Comparison of ENCODE assay signal across 8 mouse cellular contexts in genomic region chr7:46846486-46847244, GRCm38 (mm10). TPM values are rescaled to one million over a fixed set of nuclear protein-coding genes. Genes with fewer than 3 reads are reported as not detected.
DNase-seq lines count a peak whose midpoint lies in the region; ATAC-seq and TF ChIP-seq lines count a peak whose summit lies in the region.

No protein-coding gene starts in this region.

- peaks cover 44% of the 10 kb centered on the region for H3K36me3 ChIP-seq in embryonic facial prominence, embryonic 14.5 days (ENCODE audit: control insufficient read depth, insufficient read depth, low read length)
- H3K36me3 ChIP-seq in liver, adult 2 months (ENCODE audit: control insufficient read depth, insufficient read depth, low read length), result peaks cover 36% of the 10 kb centered on the region

- TF ChIP-seq POLR2A in liver, adult 2 months (IDR thresholded peaks at IDR 0.05; ENCODE audit: extremely low read depth, insufficient read depth, low read length), result 0 out of 2 replicates have a peak, but pooled peaks have one; percentile 11

- peak overlapping the region; percentile 97 for H3K9ac ChIP-seq in embryonic facial prominence, embryonic 14.5 days (ENCODE audit: low read depth, low read length)
- H3K9ac ChIP-seq in liver, adult 2 months (ENCODE audit: low read depth, low read length), result peak overlapping the region; percentile 95

- H3K4me2 ChIP-seq in embryonic facial prominence, embryonic 14.5 days (ENCODE audit: low read depth, low read length), result peak overlapping the region; percentile 86

- H3K9me3 ChIP-seq in embryonic facial prominence, embryonic 14.5 days (ENCODE audit: control insufficient read depth, low read length), result no peaks in the 10 kb centered on the region

- peaks cover 7% of the 10 kb centered on the region for H3K4me1 ChIP-seq in embryonic facial prominence, embryonic 14.5 days (ENCODE audit: control insufficient read depth, insufficient read depth, low read length)
- H3K4me1 ChIP-seq in liver, adult 2 months (ENCODE audit: control insufficient read depth, insufficient read depth, low read length), result peaks cover 27% of the 10 kb centered on the region

- WGBS in embryonic facial prominence, embryonic 14.5 days, result under 1% methylated on average over 28 of the region's 28 CpGs
- WGBS in liver, adult 2 months, result under 1% methylated on average over 28 of the region's 28 CpGs

- peak; percentile 87 for DNase-seq in CD4-positive helper T cell, adult 2 months (ENCODE audit: low read depth, low spot score)
- peak; percentile 9 to 37 for DNase-seq in adrenal gland, postnatal 4 days (ENCODE audit: low spot score in 2 of 2)
- peak; percentile 89 for DNase-seq in embryonic facial prominence, embryonic 14.5 days (ENCODE audit: low spot score)
- peak; percentile 69 to 73 for DNase-seq in heart, adult 9 months (ENCODE audit: low spot score in 2 of 2)
- peak; percentile 69 to 75 for DNase-seq in kidney, adult 8-10 months
- peak; percentile 70 for DNase-seq in liver, adult 2 months (ENCODE audit: extremely low read depth, low read depth, low spot score)
- peak; percentile 60 to 79 for DNase-seq in spleen, postnatal 4 days (ENCODE audit: low spot score in 2 of 2)

- H3K79me2 ChIP-seq in liver, adult 2 months (ENCODE audit: control insufficient read depth, insufficient read depth, low read length), result peaks cover 11% of the 10 kb centered on the region; the same call in 1 of the 2 replicates

- no peaks in the 10 kb centered on the region for H3K27me3 ChIP-seq in embryonic facial prominence, embryonic 14.5 days (replicated peaks; ENCODE audit: control insufficient read depth, insufficient read depth, low read length)
- H3K27me3 ChIP-seq in liver, adult 2 months (ENCODE audit: control insufficient read depth, insufficient read depth, low read length), result no peaks in the 10 kb centered on the region

- peak; percentile 34 for TF ChIP-seq CTCF in liver, adult 2 months (IDR thresholded peaks at IDR 0.05; ENCODE audit: low read depth, low read length)

- H3K27ac ChIP-seq in embryonic facial prominence, embryonic 14.5 days (replicated peaks; ENCODE audit: low read depth, low read length), result peak overlapping the region; percentile 98
- H3K27ac ChIP-seq in liver, adult 2 months (replicated peaks; ENCODE audit: insufficient read depth, low read depth, low read length), result peak overlapping the region; percentile 95

- ATAC-seq in embryonic facial prominence, embryonic 14.5 days (ENCODE audit: low read depth), result peak; percentile 42
- peak; percentile 29; the same call in 1 of the 2 replicates for ATAC-seq in monocyte, adult 5-6 weeks (replicated peaks; ENCODE audit: insufficient number of reproducible peaks, low FRiP score, low TSS enrichment, poor library complexity, severe bottlenecking)

- H3K4me3 ChIP-seq in embryonic facial prominence, embryonic 14.5 days (ENCODE audit: low read depth, low read length), result peak overlapping the region; percentile 87
- peak overlapping the region; percentile 89 for H3K4me3 ChIP-seq in liver, adult 2 months (ENCODE audit: insufficient read depth, low read depth, low read length)

RNA-seq across cellular contexts. Expression of gene Ldha, which starts 5.4 kb away (rescaled TPM):
- total RNA-seq in adrenal gland, postnatal 4 days (2021), result 100 to 1,000 TPM; 280 to 348 TPM
- polyA plus RNA-seq in embryonic facial prominence, embryonic 14.5 days (2014; fragmentation: Nextera tagmentation; extraction: Ambion mirVana), result 1,559 and 1,681 TPM in 2 replicates
- total RNA-seq in liver, adult 2 months (2014; rRNA removed), result 442 and 520 TPM in 2 replicates
- 594 and 718 TPM in 2 replicates for polyA plus RNA-seq in liver, adult 2 months (2012; rRNA removed)
- total RNA-seq in monocyte, adult 5-6 weeks (2017), result 260 to 317 TPM (median 292 TPM) in 3 replicates

RNA-seq across cellular contexts. Expression of gene Ldhc, which starts 14.3 kb away (rescaled TPM):
- not detected for total RNA-seq in adrenal gland, postnatal 4 days (2021)
- polyA plus RNA-seq in embryonic facial prominence, embryonic 14.5 days (2014; fragmentation: Nextera tagmentation; extraction: Ambion mirVana), result 0.26 TPM in 1 of 2 replicates, not detected in the other
- not detected in 2 replicates for total RNA-seq in liver, adult 2 months (2014; rRNA removed)
- not detected in 2 replicates for polyA plus RNA-seq in liver, adult 2 months (2012; rRNA removed)
- 0.39 to 13.0 TPM (median 3.9 TPM) in 3 replicates for total RNA-seq in monocyte, adult 5-6 weeks (2017)

RNA-seq across cellular contexts. Expression of gene Gtf2h1, which starts 50.8 kb away (rescaled TPM):
- total RNA-seq in adrenal gland, postnatal 4 days (2021), result 10 to 100 TPM; 39.5 to 47.1 TPM
- 51.2 and 56.7 TPM in 2 replicates for polyA plus RNA-seq in embryonic facial prominence, embryonic 14.5 days (2014; fragmentation: Nextera tagmentation; extraction: Ambion mirVana)
- total RNA-seq in liver, adult 2 months (2014; rRNA removed), result 30.9 and 33.2 TPM in 2 replicates
- 6.3 and 6.7 TPM in 2 replicates for polyA plus RNA-seq in liver, adult 2 months (2012; rRNA removed)
- 66.3 to 96.5 TPM (median 95.7 TPM) in 3 replicates for total RNA-seq in monocyte, adult 5-6 weeks (2017)

RNA-seq across cellular contexts. Expression of gene Hps5, which starts 50.8 kb away (rescaled TPM):
- total RNA-seq in adrenal gland, postnatal 4 days (2021), result 10 to 100 TPM; 25.0 to 31.2 TPM
- polyA plus RNA-seq in embryonic facial prominence, embryonic 14.5 days (2014; fragmentation: Nextera tagmentation; extraction: Ambion mirVana), result 16.2 and 17.3 TPM in 2 replicates
- 11.3 and 11.8 TPM in 2 replicates for total RNA-seq in liver, adult 2 months (2014; rRNA removed)
- 7.3 and 9.0 TPM in 2 replicates for polyA plus RNA-seq in liver, adult 2 months (2012; rRNA removed)
- 70.1 to 71.8 TPM (median 71.7 TPM) in 3 replicates for total RNA-seq in monocyte, adult 5-6 weeks (2017)

Comparison
In these comparisons a context has a peak if more than half of its experiments do, and no peak if none do; other contexts are left out.
1. Peak in every context shown above with its lines: DNase-seq, ATAC-seq, H3K4me3 ChIP-seq and H3K27ac ChIP-seq.
2. DNase-seq: peak in every context shown above with its lines; median percentile 89 in embryonic facial prominence, embryonic 14.5 days; 87 in CD4-positive helper T cell, adult 2 months; 72 in kidney, adult 8-10 months; 71 in heart, adult 9 months; 70 in liver, adult 2 months; 70 in spleen, postnatal 4 days; 23 in adrenal gland, postnatal 4 days.